Mouse (Mus musculus): ENCODE data around the gene E130218I03Rik.

Gene E130218I03Rik

DNA sequence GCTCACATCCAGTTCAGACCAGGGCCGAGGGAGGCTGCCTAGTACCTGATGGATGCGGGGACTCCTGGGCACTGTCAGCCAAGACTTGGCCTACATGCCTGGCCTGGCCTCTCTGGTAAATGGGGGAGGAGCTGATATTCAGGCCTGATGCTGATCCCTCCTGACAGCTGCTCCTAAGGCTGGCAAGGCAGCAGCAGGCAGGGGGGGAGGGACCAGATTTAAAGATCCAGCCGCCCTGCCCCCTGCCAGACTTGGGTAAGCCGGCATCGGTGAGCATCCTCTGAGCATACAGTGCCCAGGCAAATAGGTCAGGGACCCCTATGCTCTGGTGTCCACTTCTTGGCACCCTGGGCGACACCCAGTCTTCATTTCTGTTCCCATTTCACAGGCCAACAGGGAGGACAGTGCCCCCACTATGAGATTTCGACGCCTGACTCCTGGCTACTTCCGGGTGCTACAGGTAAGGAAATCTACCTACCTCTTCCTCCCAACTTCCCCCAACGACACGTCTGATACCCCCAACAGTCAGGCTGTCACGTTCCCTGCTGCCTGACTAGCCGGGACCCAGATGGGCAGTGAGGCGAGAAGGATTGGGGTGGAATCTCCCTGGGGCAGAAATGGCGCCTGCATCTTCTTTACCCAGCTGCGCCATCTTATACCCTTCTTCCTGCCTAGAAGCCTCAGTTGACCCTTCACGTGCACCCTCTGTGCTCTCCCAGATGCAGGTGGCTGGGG, at the start of gene E130218I03Rik:
TSS of gene E130218I03Rik (plus strand) at position 147 of the 735 bp plus-strand sequence.
- DNase-seq (ENCODE audit: low spot score in 2 of 2) = no peak

DNA sequence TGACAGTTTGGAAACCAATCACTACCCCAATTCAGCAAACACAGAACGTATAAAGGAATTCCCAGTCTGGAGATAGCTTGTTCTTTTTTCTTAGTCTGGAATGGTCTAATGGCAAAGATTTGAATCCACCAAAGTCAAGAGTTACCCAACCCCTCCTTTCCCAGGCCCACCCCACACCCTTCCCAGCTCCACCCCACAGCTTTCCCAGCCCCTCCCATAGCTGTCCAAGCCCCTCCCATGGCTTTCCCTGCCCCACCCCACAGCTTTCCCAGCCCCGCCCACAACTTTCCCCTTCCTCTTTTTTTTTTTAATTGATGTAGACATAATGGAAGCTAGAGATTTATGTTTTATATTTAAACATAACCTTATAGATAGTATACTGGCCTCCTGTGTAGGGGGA, 44.1 kb upstream of the E130218I03Rik start:
- no peak for DNase-seq (ENCODE audit: low spot score in 2 of 2)

DNA sequence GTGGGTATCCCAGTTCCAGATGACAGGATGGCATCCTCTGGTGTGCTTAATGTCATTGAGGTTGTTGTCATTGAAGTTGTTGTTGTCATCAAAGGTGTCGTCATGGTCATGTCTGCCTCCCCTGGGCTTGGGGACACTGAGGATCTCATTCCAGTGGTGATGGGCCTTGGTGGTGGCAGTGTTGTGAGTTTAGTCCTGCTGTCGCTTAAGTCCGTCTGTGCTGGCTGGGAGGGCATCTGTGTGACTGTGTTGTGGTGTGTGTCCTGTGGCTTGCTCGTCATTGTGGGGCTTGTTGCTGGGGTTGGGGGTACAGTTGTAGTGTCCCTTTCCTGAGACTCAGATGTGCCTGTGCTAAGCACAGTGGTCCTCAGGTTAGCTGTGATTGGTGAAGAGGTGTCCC, 40.6 kb upstream of the E130218I03Rik start, which contains the start of gene Gm7534:
TSS of gene Gm7534 (minus strand) at position 101 of the 400 bp plus-strand sequence.
- no peak for DNase-seq (ENCODE audit: low spot score in 2 of 2)

DNA sequence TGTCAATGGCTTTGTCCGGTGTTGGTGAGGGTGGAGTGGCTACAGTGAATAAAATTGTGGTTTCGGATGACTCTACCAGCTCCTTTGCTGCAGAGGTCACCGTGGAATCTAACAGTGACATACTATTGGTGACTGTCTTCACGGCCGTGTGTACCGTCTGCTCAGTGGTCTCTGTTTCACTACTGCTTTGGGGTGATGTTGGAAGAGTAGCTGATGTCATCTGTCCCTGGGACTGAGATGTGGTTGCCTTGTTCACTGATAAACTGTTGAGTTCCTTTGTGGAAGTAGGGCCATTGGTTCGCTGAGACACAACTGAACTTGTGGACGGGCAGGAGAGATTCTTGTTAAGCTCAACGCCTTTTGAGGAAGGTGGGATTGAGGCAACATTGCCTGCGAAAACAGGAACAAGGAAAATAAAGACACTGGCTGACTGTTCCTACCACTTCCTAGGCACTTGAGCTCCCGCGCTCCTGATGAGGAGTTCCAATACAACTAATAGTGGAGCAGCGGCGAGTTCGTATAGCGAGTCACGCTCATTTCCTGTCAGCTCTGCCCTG, 40.0 kb upstream of the E130218I03Rik start:
- no peak for DNase-seq (ENCODE audit: low spot score in 2 of 2)

DNA sequence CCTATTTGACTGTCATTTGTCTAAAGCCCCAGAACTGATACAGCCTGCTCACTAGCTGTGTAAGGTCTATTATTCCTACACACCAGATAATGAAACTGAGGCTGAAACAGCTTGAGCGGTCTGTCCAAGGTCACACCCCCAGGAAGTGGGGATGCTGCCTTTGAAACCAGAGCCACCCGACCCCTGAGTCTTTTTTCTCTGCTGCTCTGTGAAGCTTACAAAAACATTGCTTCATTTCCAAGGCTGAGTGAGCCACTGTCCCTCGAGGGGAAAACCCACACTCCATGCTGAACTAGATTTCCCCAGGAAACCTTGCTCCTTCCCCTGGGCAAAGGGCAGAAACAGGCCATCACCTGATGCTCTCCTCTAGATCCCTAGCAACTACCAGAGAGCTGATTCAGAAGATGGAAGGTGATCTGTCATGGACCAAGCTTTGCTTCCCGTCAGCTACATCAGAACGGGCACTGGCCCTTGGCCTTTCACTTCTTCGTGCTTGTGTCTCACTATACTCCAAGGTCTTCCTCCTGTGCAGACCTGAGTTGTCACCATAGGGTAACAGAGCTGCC, 36.9 kb upstream of the E130218I03Rik start:
- no peak for DNase-seq (ENCODE audit: low spot score in 2 of 2)

GRCm38 (mm10) chr4:134222793-134223600, 20.5 kb upstream of the E130218I03Rik start:
- DNase-seq (ENCODE audit: low spot score in 2 of 2) = no peak

GRCm38 (mm10) chr4:134227194-134227593, 16.3 kb upstream of the E130218I03Rik start, which contains the start of gene Catsper4:
Gene Catsper4, minus strand, starts transcription at chr4:134227383.
- no peak for DNase-seq (ENCODE audit: low spot score in 2 of 2)

DNA sequence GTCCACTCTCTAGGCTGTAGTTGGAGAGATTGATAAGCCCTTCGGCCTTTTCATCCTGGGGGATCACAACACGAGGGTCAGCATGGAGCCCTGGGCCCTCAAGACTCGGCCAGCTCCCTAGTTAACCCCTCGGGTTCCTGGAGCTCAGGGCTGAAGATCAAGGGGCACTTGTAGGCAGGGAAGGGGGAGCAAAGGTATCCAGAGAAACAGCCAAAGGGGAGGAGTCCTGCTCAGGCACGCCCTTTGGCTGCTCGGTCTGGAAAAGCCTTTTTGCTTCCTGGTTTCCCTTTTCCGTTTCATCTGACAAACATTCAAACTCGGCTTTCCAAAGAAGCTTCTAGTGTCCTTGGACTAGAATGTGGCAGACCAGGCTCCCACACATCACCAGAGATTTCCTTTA, 13.0 kb upstream of the E130218I03Rik start:
- DNase-seq (ENCODE audit: low spot score in 2 of 2) = no peak

GRCm38 (mm10) chr4:134234876-134235275, 8.6 kb upstream of the E130218I03Rik start:
- no peak for DNase-seq (ENCODE audit: low spot score in 2 of 2)

DNA sequence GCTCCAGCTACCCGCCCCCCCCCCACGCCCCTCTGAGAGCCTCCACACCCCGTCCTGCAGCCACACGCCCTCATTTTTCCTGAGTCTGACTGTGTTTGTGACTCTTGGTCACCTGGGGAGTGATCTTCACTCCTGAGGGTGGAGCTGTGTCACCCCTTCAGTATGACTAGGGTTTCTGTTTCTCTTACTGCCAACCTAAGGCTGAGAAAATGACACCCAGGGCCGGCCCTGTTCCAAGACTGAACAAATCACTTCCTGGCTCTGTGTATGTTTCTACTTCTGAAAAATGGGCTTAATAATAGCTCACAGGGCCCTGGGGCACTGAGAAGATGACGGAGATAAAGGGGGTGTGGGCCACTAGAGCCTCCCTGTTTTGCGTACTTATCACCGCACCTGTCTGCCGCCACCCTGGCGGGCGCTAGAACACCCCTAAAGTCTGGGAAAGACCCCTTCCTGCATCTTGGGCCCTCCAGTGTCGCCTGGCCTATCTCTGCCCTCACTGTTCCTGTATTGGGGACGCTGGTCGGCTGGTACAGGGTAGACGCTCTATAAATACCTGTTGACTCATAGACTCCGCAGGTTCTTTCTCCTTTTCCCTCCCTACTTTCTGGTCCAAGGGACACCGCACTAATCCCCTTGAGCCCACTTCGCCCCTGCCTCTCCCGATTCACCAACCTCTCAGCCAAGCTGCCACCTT, 5.7 kb upstream of the E130218I03Rik start:
- no peak for DNase-seq (ENCODE audit: low spot score in 2 of 2)

DNA sequence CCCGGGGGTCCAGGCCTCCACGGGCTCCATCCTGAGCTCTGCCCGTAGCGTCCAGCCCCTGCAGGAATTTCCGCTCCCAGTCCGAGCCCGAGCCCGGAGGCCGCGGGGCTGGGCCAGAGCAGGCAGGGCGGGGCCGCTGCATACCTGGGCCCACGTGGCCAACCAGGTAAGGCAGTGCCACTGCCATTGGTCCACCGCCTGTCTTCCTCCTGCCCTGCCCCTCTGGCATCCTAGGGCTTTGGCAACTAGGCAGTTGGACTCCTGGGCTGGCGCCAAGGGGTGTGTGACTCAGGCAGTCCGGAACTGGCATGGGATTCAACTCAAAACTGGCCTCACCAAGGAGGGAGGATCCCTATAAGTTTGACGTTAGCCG, 5.2 kb upstream of the E130218I03Rik start, which contains the start of gene Cnksr1:
TSS of gene Cnksr1 (minus strand) at position 121 of the 373 bp plus-strand sequence.
- DNase-seq (ENCODE audit: low spot score in 2 of 2) = no peak

DNA sequence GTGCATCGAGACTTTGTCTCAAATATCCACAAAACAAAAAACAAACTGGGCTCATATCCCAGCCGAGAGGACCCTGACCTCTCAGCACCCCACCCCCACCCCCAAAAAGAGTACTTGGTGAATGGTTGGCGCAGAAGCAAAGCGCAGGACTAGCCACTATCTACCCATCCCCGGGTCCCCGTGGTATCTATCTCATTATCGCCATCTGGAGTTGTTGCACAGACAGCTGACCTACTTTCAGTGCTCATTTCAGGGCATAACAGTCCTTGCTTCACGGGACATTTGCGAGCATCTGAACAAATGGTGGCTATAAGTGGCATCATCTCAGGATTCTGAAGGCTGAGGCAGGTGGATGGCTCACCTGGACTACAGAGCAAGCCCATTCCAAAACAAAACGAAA, 4.8 kb upstream of the E130218I03Rik start:
- no peak for DNase-seq (ENCODE audit: low spot score in 2 of 2)

- DNase-seq (ENCODE audit: low spot score in 2 of 2) = peak; percentile 95 to 96
Observed at GRCm38 (mm10) chr4:134245148-134245843, 1.8 kb downstream of the E130218I03Rik start, which contains the start of gene Zfp593. Gene Zfp593, minus strand, starts transcription at chr4:134245592.

GRCm38 (mm10) chr4:134246256-134246655, 2.8 kb downstream of the E130218I03Rik start:
- no peak for DNase-seq (ENCODE audit: low spot score in 2 of 2)

DNA sequence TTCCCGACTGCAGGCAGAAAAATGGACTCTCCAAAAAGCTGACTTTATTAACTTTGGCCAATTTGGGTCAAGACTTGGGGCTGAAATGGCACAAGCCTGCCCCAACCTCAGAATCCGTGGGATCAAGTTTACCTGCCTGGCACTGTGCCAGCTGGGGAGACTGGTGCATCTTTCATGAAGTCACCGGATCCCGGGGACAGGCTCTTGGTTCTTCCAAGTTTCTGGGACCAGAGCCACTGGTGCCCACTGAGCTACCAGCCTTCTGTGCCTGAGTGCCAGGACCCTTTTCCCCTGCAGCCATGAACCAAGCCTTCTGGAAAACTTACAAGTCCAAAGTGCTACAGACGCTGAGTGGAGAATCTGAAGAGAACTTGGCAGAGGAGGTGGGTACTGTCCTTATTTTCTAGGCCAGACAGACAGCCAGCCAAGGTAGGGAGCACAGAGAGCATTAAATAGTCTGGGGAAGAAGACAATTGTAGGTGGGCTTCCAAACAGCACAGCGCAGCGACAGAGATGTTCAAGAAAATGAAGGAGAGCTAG, 3.3 kb downstream of the E130218I03Rik start, which contains the start of gene Gm30191:
TSS of gene Gm30191 (plus strand) at position 217 of the 540 bp plus-strand sequence.
- DNase-seq (ENCODE audit: low spot score in 2 of 2) = no peak

- peak; percentile 45 to 69 for DNase-seq (ENCODE audit: low spot score in 2 of 2)
Observed at GRCm38 (mm10) chr4:134249651-134250050, 6.2 kb downstream of the E130218I03Rik start.

- no peak for DNase-seq (ENCODE audit: low spot score in 2 of 2)
Observed at GRCm38 (mm10) chr4:134250116-134250929, 6.9 kb downstream of the E130218I03Rik start.

DNA sequence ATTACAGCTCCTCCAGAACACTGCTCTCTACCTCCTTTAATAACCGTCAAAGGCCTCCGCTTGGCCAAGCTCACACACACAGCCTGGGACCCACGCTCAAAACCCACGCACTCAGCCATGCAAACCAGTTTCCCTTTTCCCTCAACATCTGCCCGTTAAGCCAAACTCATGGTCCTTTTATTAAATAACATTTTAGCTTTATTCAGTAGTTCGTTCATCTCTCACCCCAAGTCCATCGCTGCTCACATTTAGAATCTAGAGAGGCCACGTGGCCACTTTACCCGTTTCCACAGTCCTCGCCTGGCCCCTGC, 7.4 kb downstream of the E130218I03Rik start:
- DNase-seq (ENCODE audit: low spot score in 2 of 2) = no peak

DNA sequence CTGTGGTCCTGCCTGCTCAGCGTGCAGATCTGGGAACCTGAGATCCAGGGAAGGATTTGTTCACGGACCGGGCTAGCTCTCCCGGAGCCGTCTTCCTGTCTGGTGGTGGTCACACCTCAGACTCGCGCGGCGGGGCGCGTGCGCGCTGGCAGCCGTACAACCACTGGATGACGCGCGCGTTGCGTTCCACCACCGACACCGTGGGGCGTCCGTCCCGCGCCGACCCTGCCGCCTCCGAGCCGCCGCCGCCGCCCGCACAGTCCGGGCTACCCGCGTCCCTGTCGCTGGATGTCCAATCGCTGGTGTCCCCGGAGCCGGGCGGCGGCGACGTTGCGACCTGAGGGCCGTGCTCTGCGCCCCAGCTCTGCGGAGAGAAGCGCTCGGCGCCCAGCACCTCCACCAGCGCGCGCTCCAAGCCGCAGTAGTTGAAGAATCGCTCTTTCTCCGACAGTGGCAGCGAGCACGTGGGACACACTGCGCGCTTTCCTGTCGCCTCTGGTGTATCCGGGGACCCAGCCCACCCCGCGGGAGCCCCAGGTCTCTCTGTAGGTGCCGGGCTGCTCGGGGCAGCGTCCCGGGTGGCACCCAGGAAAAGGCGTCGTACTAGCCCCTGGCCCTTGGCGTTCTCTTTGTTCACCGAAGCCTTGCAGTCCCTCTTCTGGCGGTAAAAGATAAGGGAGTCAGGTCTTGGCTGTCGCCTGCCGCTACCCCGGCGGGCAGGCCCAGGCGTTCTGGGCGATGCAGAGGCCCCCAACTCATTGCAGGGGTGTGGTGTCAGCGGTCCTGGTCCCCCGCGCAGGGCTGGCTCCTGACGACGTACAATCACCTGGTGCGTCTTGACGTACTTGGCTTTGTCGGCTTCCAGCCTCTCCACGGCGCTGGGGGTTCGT, 8.0 kb downstream of the E130218I03Rik start:
- no peak for DNase-seq (ENCODE audit: low spot score in 2 of 2)
